ENCODE assay signal across 8 mouse cellular contexts in the genomic region with DNA sequence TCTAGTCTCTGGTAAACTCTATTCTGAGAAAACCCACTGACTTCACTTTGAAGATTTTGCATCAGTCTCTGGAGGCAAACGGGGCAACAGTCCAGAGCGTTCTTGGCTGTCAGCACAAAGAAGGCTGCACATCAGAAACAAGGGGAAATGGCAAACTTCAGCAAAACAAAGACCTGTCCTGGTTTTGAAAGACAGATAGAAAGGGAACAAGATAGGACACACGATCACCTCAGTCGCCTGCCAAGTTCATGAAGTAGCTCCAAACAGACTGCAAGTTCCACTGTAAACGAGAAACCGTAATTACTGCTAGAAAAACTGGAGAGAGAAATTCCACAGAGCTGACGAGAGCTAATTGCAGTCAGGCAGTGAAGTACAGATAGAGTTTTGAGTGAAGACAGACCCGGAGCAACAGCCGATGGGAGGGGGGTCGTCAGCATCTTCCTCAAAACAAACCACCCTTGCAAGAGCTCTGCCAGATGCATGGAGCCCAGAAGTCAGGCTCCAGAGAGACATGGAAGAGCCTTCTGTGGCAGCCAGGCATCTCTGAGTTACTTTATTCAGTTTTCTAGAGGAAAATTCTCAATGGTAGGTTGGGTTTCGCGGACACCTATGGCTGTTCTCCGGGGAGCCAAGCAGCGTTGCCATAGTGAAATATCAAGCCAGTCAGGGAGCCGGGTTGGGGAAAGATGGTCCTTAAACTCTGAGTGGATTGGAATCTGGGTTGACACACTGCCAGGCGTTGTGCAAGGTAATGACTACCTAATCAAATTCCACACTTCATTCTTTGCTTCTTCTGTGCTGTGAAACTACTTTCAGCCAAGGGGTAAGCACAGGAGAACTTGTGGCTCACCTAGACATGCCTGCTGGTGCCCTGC.
DNase-seq lines count a peak whose midpoint lies in the region; ATAC-seq and TF ChIP-seq lines count a peak whose summit lies in the region.

No protein-coding gene starts in this region.

- TF ChIP-seq POLR2A in limb, embryonic 14.5 days (IDR thresholded peaks at IDR 0.05; ENCODE audit: borderline replicate concordance, extremely low read depth, insufficient read depth, insufficient read length), result no peak

- H3K27me3 ChIP-seq in limb, embryonic 14.5 days (ENCODE audit: control insufficient read depth, insufficient read depth, low read length), result no peaks in the 10 kb centered on the region

- H3K36me3 ChIP-seq in limb, embryonic 14.5 days (ENCODE audit: control insufficient read depth, insufficient read depth, low read length), result no peaks in the 10 kb centered on the region

- 33% methylated on average over 16 of the region's 16 CpGs for WGBS in limb, embryonic 14.5 days

- peak; percentile 74 for ATAC-seq in frontal cortex, adult (ENCODE audit: low TSS enrichment)
- peak; percentile 55; the same call in 1 of the 2 replicates for ATAC-seq in limb, embryonic 14.5 days (ENCODE audit: low FRiP score, low read depth)
- no peak for ATAC-seq in megakaryocyte progenitor cell, adult 5-6 weeks (replicated peaks; ENCODE audit: poor library complexity)

- DNase-seq in frontal cortex, postnatal 14 days (ENCODE audit: low spot score in 2 of 2), result no peak
- DNase-seq in right cerebral cortex, postnatal 4 days, result peak; percentile 51
- DNase-seq in right cerebral cortex, adult 18-20 months, result no peak
- DNase-seq in limb, embryonic 14.5 days (ENCODE audit: low spot score), result peak; percentile 44
- no peak for DNase-seq in urinary bladder, postnatal 14 days (ENCODE audit: low spot score)
- no peak for DNase-seq in MN1 (ENCODE audit: low spot score)

- H3K4me2 ChIP-seq in limb, embryonic 14.5 days (replicated peaks; ENCODE audit: low read depth, low read length, severe bottlenecking), result peak overlapping the region; percentile 44

- H3K27ac ChIP-seq in limb, embryonic 14.5 days (replicated peaks; ENCODE audit: low read depth, low read length), result peak overlapping the region; percentile 21

- H3K4me1 ChIP-seq in limb, embryonic 14.5 days (ENCODE audit: control insufficient read depth, insufficient read depth, low read length), result peaks cover 5% of the 10 kb centered on the region; the same call in 1 of the 2 replicates

- H3K9ac ChIP-seq in limb, embryonic 14.5 days (ENCODE audit: low read depth, low read length, severe bottlenecking), result 0 out of 2 replicates have a peak overlapping the region, but pooled peaks have one; percentile 28

- H3K4me3 ChIP-seq in limb, embryonic 14.5 days (replicated peaks; ENCODE audit: low read length), result peak overlapping the region; percentile 14; the same call in 1 of the 2 replicates

- no peaks in the 10 kb centered on the region for H3K9me3 ChIP-seq in limb, embryonic 14.5 days (ENCODE audit: control insufficient read depth, low read length)

Comparison
In these comparisons a context has a peak if more than half of its experiments do, and no peak if none do; other contexts are left out.
1. DNase-seq: peak in right cerebral cortex, postnatal 4 days (single experiment) and limb, embryonic 14.5 days (single experiment); none in frontal cortex, postnatal 14 days (0 of 2), right cerebral cortex, adult 18-20 months (single experiment), urinary bladder, postnatal 14 days (single experiment) and MN1 (single experiment).